Mouse (Mus musculus) gastrocnemius, adult 18-20 months (tissue): ENCODE measurements around the gene Pla2g7. TPM values are rescaled to one million over a fixed set of nuclear protein-coding genes. Genes with fewer than 3 reads are reported as not detected.

ENCODE experiments used
- DNase-seq: peaks from one replicate; pipeline ENCODE4 v3.0.0; 2021; ENCODE audit warnings: low spot score
- total RNA-seq, 2 experiments: library from RNA; stranded (reverse); gene quantifications; 2 replicates each; pipeline ENCODE4 v1.2.3; 2021

Pla2g7 gene
- total RNA-seq, 2 experiments from 2014 or later, result 46.2 to 70.1 TPM

DNA sequence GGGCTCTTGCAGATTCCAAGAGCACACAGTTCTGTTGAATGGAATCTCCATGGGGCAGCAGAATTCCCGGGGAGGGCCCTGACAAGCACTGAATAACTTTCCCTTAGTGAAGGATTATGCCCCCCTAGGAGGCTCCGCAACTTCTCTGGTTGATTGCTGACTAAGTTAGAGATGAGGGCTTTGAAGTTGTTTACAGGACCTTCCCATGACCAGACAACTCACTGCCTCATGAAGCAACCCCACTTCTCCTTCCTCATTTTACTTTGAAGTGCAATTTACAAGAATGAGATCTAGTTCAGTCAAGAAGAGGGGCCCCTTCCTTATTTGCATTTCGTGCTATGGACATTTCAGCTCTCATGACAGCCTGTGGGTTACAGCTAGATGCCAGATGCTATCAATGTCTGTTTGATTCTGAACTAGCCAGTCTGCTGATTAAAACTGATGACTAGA lies 5.8 kb downstream of the Pla2g7 start:
- no peak for DNase-seq

DNA sequence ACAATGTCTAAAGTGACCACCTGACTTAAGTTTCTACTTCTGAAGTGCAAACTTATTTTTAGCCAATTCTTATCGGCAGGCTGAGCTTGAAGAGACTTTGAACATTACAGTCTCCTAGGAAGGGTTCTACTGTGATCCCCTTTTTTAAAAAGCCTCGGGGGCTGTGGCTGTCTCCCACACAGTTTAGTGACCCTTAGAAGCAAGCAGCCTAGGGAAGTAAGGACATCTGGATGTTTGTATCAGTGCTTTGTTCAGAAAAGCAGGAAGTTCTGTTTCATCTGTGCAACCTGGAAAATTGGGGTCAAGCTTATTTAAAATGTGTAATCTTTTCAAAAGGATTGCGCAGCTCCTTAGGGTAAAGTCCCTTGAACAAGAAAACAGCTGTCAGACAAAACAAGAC lies 12.6 kb downstream of the Pla2g7 start:
- DNase-seq, result no peak

- DNase-seq, result peak; percentile 49
Observed at GRCm38 (mm10) chr17:43581012-43581467, 13.1 kb downstream of the Pla2g7 start.

DNA sequence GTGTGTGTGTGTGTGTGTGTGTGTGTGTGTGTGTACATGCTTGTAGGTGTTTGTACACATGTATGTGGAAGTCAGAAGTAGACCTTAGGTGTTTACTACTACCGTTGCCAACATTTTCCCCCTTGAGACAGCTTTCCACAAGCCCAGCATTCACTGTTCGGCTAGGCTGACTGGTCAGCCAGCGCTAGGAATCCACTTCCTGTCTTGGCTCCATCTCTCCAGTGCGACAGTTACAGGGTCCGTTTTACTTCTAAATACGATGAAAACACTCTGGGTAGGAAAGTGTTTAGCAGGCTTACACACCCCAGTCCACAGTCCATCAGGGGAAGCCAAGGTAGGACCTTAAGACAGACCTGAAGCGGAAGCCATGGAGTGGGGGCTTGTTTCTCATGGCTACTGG lies 16.9 kb downstream of the Pla2g7 start:
- DNase-seq, result no peak

- no peak for DNase-seq
Observed at GRCm38 (mm10) chr17:43587278-43587677, 19.4 kb downstream of the Pla2g7 start.

DNA sequence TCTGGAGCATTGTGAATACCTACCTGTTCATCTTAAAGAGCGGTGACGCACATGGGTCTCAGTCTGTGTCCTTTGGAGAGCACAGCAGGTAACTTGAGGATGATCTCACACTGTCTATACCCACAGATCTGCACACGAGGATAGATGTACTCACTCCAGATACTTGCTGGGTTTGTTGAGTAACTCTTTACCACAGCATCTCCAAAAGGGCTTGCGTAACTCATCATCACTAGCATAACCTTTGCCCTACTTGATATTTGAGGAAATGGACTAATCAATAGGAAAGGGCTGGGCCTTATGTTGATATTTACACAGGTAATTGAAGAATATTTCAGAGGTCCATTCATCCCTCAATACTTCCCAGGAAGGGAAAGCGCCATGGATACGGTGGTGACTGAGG lies 21.9 kb downstream of the Pla2g7 start:
- no peak for DNase-seq

DNA sequence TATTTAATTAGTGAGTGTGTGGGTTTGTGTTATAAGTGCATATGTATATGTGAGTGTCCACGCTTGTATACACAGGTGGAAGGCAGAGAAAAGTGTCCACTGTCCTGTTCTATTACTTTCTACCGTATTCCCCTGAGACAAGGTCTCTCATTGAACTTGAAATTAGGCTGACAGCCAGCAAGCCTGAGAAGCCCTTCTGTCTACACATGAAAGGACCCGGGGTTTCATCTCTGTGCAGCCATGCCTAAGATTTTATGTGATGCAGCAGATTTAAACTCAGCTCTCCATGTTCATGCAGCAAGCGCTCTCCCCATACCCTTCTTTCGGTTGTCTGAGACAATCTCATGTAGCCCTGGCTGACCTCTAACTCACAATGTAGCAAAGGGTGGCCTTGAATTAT lies 22.6 kb downstream of the Pla2g7 start:
- DNase-seq, result no peak

GRCm38 (mm10) chr17:43592296-43593291 lies 24.7 kb downstream of the Pla2g7 start:
- DNase-seq, result no peak

- DNase-seq, result no peak
Observed at GRCm38 (mm10) chr17:43597742-43598141, 29.8 kb downstream of the Pla2g7 start.

DNA sequence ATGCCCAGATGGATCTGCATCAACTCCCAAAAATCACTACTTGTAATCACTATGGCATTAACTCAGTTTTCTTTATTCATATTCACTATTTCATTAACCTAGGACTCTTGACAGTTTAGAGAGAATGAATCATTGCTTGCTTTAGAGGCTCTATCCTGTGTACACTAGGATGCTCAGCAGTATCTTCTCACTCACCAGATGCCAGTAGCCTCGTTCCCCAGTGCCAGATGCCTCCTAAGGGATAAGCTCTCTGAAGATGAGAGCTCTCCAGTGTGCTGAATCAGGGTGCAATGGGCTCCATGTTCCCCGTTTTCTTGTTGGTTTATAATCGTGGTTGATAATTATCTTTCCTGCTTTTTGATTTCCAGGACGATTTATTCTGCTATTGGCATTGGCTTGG lies 30.8 kb downstream of the Pla2g7 start:
- DNase-seq, result no peak

GRCm38 (mm10) chr17:43606704-43607103 lies 38.8 kb downstream of the Pla2g7 start:
- DNase-seq, result peak; percentile 69

DNA sequence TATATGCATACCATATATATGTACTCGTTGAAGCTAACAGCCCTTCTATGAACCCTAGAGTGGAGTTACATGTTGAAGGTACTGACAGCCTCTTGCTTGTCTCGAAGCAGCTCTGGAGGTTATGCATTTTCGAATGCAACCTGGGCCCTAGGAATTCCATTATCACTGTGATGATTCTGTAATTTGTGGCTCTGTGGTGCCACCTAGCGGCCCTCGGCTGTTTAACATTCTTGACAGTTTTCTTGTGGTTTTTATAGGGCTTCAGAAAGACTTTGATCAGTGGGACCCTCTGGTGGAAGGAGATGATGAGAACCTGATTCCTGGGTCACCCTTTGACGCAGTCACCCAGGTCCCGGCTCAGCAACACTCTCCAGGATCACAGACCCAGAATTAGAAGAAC lies 43.7 kb downstream of the Pla2g7 start:
- no peak for DNase-seq

- DNase-seq, result no peak
Observed at GRCm38 (mm10) chr17:43612221-43612620, 44.3 kb downstream of the Pla2g7 start.

DNA sequence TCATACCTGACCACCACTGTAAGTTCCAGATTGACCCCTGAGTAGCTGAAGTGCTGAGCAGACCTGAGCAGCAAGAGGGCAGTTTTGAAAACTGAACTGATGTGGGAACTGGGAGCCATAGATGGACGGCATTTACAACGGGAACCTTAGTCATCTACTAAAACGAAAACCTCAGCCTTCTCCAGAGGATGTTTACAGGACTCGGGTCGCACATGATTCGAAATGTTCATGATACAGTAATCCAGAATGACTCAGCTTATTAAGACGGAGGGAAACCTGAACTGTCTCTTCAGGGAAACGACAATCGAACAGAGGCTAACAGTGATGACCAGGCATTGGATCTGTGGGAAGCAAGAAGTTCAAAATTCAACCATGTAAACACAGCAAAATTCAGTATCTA lies 51.3 kb downstream of the Pla2g7 start:
- no peak for DNase-seq

- no peak for DNase-seq
Observed at GRCm38 (mm10) chr17:43622076-43622475, 54.2 kb downstream of the Pla2g7 start.

DNA sequence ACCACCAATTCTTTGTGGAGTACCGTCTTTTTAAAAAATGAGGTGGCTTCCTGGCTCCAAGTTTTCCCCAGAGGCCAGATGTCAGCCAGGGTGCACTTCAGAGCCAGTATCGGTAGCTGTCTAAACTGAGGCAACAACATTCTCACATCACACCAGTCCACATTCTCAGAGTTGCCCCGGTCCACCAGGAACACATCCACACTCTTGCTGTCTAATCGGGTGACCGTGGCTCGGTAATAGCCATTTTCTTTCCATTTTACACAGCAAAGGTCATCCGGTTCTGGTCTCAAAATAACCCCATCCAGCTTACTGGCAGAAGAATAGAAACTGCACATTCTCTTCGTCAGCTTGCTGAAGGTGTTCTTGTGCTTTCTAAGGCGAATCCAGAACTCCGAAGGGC lies 60.3 kb downstream of the Pla2g7 start:
- no peak for DNase-seq

GRCm38 (mm10) chr17:43629026-43629495 lies 61.2 kb downstream of the Pla2g7 start:
- DNase-seq, result no peak

GRCm38 (mm10) chr17:43629496-43630426 lies 61.9 kb downstream of the Pla2g7 start, which contains the start of gene Tdrd6:
Gene Tdrd6 (minus strand): TSS chr17:43630299.
- DNase-seq, result no peak

GRCm38 (mm10) chr17:43630427-43630760 lies 62.5 kb downstream of the Pla2g7 start:
- no peak for DNase-seq

DNA sequence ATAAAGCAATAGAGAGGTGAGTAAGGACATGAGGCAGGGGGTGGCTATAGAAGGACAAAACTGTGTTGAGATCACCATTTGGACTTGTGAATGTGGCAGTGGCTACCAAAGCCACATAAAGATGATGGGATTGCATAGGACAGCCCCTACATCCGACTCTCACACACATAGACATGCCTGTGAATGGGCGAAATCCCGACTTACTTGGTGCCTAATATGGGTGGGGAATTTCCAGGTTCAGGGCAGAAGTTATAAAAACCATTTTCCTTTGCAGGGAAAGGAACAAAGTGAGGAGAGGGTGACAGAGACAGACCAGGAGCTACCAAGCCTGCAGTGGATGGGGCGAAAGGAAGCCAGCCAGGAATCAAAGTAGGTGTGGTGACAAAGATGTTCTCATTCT lies 69.2 kb downstream of the Pla2g7 start:
- no peak for DNase-seq

GRCm38 (mm10) chr17:43640825-43641224 lies 72.9 kb downstream of the Pla2g7 start:
- no peak for DNase-seq

GRCm38 (mm10) chr17:43643191-43643590 lies 75.3 kb downstream of the Pla2g7 start:
- no peak for DNase-seq
